Mouse (Mus musculus) kidney, postnatal 36 days (tissue): ENCODE measurements at regions not wholly inside any gene's neighbourhood (a gene's known extent, or its start where the extent isn't known, plus 50 kb on each side); places are given as distances from the start of the nearest gene placed in this dataset.
A peak's percentile ranks its signal among the peaks of the same experiment; 100 is the strongest.

Source experiments
- DNase-seq, 2 experiments: peaks; one replicate each; pipeline ENCODE4 v3.0.0; 2021 to 2022; ENCODE audit warnings: mixed read lengths in 2 of 2

- DNase-seq: peak; percentile 35 to 37
Observed at GRCm38 (mm10) chr17:83138493-83139417, 76.3 kb upstream of the Pkdcc start.

GRCm38 (mm10) chr17:83148371-83148929 is 66.6 kb upstream of the Pkdcc start:
- peak; percentile 47 to 60 for DNase-seq

GRCm38 (mm10) chr17:83149336-83149735 is 65.8 kb upstream of the Pkdcc start:
- DNase-seq: no peak

- no peak for DNase-seq
Observed at GRCm38 (mm10) chr17:83155106-83155505, 60.0 kb upstream of the Pkdcc start.

GRCm38 (mm10) chr17:83156682-83157081 is 58.4 kb upstream of the Pkdcc start:
- no peak for DNase-seq

- DNase-seq: no peak
Observed at GRCm38 (mm10) chr17:83158053-83158452, 57.0 kb upstream of the Pkdcc start.

GRCm38 (mm10) chr17:83158652-83159051 is 56.4 kb upstream of the Pkdcc start:
- DNase-seq: no peak

- no peak for DNase-seq
Observed at GRCm38 (mm10) chr17:83159634-83160033, 55.5 kb upstream of the Pkdcc start.

GRCm38 (mm10) chr17:83160296-83160695 is 54.8 kb upstream of the Pkdcc start:
- no peak for DNase-seq

- DNase-seq: no peak
Observed at GRCm38 (mm10) chr17:83161731-83162130, 53.4 kb upstream of the Pkdcc start.

- DNase-seq: no peak
Observed at GRCm38 (mm10) chr17:83163952-83164560, 51.0 kb upstream of the Pkdcc start.

GRCm38 (mm10) chr17:83164728-83165127 is 50.4 kb upstream of the Pkdcc start:
- DNase-seq: no peak

GRCm38 (mm10) chr17:83165140-83165539 is 50.0 kb upstream of the Pkdcc start:
- peak in 1 of 2 experiments; percentile 25 for DNase-seq
